Mouse (Mus musculus) hindbrain, embryonic 16.5 days (tissue): ENCODE data around the gene Wsb2. TPM values are rescaled to one million over a fixed set of nuclear protein-coding genes. Genes with fewer than 3 reads are reported as not detected.
"Not testable (repeated sequence)": the region's sequence is repeated elsewhere in the genome, so short reads cannot be mapped to it uniquely, and the experiment has no call there.

ENCODE experiments used
- ATAC-seq: fragments of 200-750 bp; cut with Nextera tagmentation; 2 replicates; pipeline ENCODE4 v1.8.0; 2017; ENCODE audit warnings: moderate TSS enrichment, moderate library complexity
- H3K27ac ChIP-seq: fragments of 300-500 bp; sonication (generic); 2 replicates; pipeline ENCODE4 v1.5.1; 2014; ENCODE audit warnings: low read depth, mild to moderate bottlenecking, control low read depth, low read length, moderate library complexity
- H3K27me3 ChIP-seq: fragments of 300-500 bp; sonication (generic); replicated peaks from 2 replicates; pipeline ENCODE4 v1.6.1; 2014; ENCODE audit warnings: low read length; ENCODE audit not compliant: control insufficient read depth, insufficient read depth
- H3K36me3 ChIP-seq: fragments of 300-500 bp; sonication (generic); 2 replicates; pipeline ENCODE4 v1.6.1; 2014; ENCODE audit warnings: mild to moderate bottlenecking, low read length, moderate library complexity, mixed read lengths; ENCODE audit not compliant: control insufficient read depth, insufficient read depth
- H3K4me1 ChIP-seq: fragments of 300-500 bp; sonication (generic); 2 replicates; pipeline ENCODE4 v1.6.1; 2014; ENCODE audit warnings: low read depth, low read length; ENCODE audit not compliant: control insufficient read depth, insufficient read depth
- H3K4me2 ChIP-seq: fragments of 300-500 bp; sonication (generic); 2 replicates; pipeline ENCODE4 v1.6.1; 2014; ENCODE audit warnings: mild to moderate bottlenecking, low read length, control low read depth, moderate library complexity
- H3K4me3 ChIP-seq: fragments of 300-500 bp; sonication (generic); 2 replicates; pipeline ENCODE4 v1.5.1; 2014; ENCODE audit warnings: mild to moderate bottlenecking, low read length, control low read depth, moderate library complexity
- H3K9ac ChIP-seq: fragments of 300-500 bp; sonication (generic); 2 replicates; pipeline ENCODE4 v1.6.1; 2014; ENCODE audit warnings: low read depth, mild to moderate bottlenecking, control low read depth, low read length, moderate library complexity
- H3K9me3 ChIP-seq: fragments of 300-500 bp; sonication (generic); 2 replicates; pipeline ENCODE4 v1.6.1; 2014; ENCODE audit warnings: mild to moderate bottlenecking, low read length, moderate library complexity; ENCODE audit not compliant: control insufficient read depth
- WGBS: fragments of 180-500 bp; shearing (Covaris S2); extraction: QIAGEN DNeasy Blood & Tissue Kit; methylation state at CpG from one replicate; pipeline ENCODE4 v1.1.7; 2014; 5-methylcytosine and 5-hydroxymethylcytosine counted together
- polyA plus RNA-seq: library from polyadenylated mRNA; unstranded; fragments of >200 nt; fragmentation: Nextera tagmentation; extraction: Ambion mirVana; gene quantifications from 2 replicates; pipeline ENCODE4 v1.2.1, GENCODE M21; 2015

Wsb2 gene
- polyA plus RNA-seq, 1 experiment from 2014 or later = 200 TPM

GRCm38 (mm10) chr5:117395834-117396233 is 38.7 kb downstream of the Wsb2 start:
- Histone ChIP-seq H3K36me3 (no peaks in the 10 kb centered on the region), H3K9me3 (no peaks in the 10 kb centered on the region), H3K27ac (no peak overlapping the region), H3K4me3 (no peak overlapping the region), H3K4me1 (no peaks in the 10 kb centered on the region), H3K9ac (no peak overlapping the region), H3K27me3 (no peaks in the 10 kb centered on the region), H3K4me2 (no peak overlapping the region)
- ATAC-seq = no peak
- 84% methylated on average over 5 of the region's 5 CpGs for WGBS

GRCm38 (mm10) chr5:117396596-117397014 is 39.5 kb downstream of the Wsb2 start:
- H3K4me2 ChIP-seq = no peak overlapping the region
- H3K9me3 ChIP-seq = no peaks in the 10 kb centered on the region
- no peak for ATAC-seq
- no peak overlapping the region for H3K27ac ChIP-seq
- 53% methylated on average over 6 of the region's 6 CpGs for WGBS
- H3K27me3 ChIP-seq = no peaks in the 10 kb centered on the region
- H3K4me3 ChIP-seq = no peak overlapping the region
- no peaks in the 10 kb centered on the region for H3K36me3 ChIP-seq
- no peaks in the 10 kb centered on the region for H3K4me1 ChIP-seq
- no peak overlapping the region for H3K9ac ChIP-seq

- Histone ChIP-seq H3K9me3 (no peaks in the 10 kb centered on the region), H3K4me1 (no peaks in the 10 kb centered on the region)
- ATAC-seq = no peak
These were observed 40.3 kb downstream of the Wsb2 start for GRCm38 (mm10) chr5:117397371-117397770.

GRCm38 (mm10) chr5:117398007-117398550 is 41.0 kb downstream of the Wsb2 start:
- no peaks in the 10 kb centered on the region for H3K27me3 ChIP-seq
- no peaks in the 10 kb centered on the region for H3K9me3 ChIP-seq
- no peaks in the 10 kb centered on the region for H3K4me1 ChIP-seq
- no peak overlapping the region for H3K27ac ChIP-seq
- 23% methylated on average over 5 of the region's 5 CpGs for WGBS
- no peaks in the 10 kb centered on the region for H3K36me3 ChIP-seq
- no peak overlapping the region for H3K4me3 ChIP-seq
- H3K4me2 ChIP-seq = no peak overlapping the region
- no peak for ATAC-seq
- H3K9ac ChIP-seq = no peak overlapping the region

More at GRCm38 (mm10) chr5:117397371-117397770, 40.3 kb downstream of the Wsb2 start:
- Histone ChIP-seq H3K4me3 (no peak overlapping the region), H3K4me2 (no peak overlapping the region), H3K36me3 (no peaks in the 10 kb centered on the region), H3K9ac (no peak overlapping the region), H3K27ac (no peak overlapping the region), H3K27me3 (no peaks in the 10 kb centered on the region)
- WGBS = 79% methylated on average over 6 of the region's 6 CpGs

- H3K4me2 ChIP-seq = no peak overlapping the region
- no peaks in the 10 kb centered on the region for H3K27me3 ChIP-seq
- no peak overlapping the region for H3K9ac ChIP-seq
- H3K4me3 ChIP-seq = no peak overlapping the region
- H3K27ac ChIP-seq = no peak overlapping the region
- no peaks in the 10 kb centered on the region for H3K36me3 ChIP-seq
- no peak for ATAC-seq
- 85% methylated on average over 9 of the region's 9 CpGs for WGBS
- H3K4me1 ChIP-seq = no peaks in the 10 kb centered on the region
- H3K9me3 ChIP-seq = no peaks in the 10 kb centered on the region
These were observed 42.2 kb downstream of the Wsb2 start for GRCm38 (mm10) chr5:117399281-117399680.

- Histone ChIP-seq H3K4me3 (no peak overlapping the region), H3K4me1 (no peaks in the 10 kb centered on the region), H3K9me3 (no peaks in the 10 kb centered on the region), H3K36me3 (no peaks in the 10 kb centered on the region), H3K27me3 (no peaks in the 10 kb centered on the region), H3K27ac (no peak overlapping the region), H3K9ac (no peak overlapping the region), H3K4me2 (no peak overlapping the region)
- WGBS = 89% methylated on average over 8 of the region's 8 CpGs
- no peak for ATAC-seq
These were observed 46.5 kb downstream of the Wsb2 start for GRCm38 (mm10) chr5:117403609-117404008.

DNA sequence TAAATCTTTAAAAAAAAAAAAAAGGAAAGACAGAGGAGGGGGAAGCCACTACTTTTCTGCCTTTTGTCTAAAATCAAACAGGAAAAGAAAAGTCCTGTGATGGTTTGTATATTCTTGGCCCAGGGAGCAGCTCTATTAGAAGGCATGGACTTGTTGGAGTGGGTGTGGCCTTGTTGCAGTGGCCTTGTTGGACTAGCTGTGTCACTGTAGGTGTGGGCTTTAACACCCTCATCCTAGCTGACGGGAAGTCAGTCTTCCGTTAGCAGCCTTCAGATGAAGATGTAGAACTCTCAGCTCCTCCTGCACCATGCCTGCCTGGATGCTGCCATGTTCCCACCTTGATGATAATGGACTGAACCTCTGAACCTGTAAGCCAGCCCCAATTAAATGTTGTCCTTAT is 47.6 kb downstream of the Wsb2 start:
- not testable (repeated sequence) for H3K27ac ChIP-seq, H3K9me3 ChIP-seq, H3K9ac ChIP-seq, H3K36me3 ChIP-seq, H3K4me3 ChIP-seq, ATAC-seq, H3K4me1 ChIP-seq, H3K27me3 ChIP-seq, H3K4me2 ChIP-seq
- WGBS = 91% methylated on average over 2 of the region's 2 CpGs

DNA sequence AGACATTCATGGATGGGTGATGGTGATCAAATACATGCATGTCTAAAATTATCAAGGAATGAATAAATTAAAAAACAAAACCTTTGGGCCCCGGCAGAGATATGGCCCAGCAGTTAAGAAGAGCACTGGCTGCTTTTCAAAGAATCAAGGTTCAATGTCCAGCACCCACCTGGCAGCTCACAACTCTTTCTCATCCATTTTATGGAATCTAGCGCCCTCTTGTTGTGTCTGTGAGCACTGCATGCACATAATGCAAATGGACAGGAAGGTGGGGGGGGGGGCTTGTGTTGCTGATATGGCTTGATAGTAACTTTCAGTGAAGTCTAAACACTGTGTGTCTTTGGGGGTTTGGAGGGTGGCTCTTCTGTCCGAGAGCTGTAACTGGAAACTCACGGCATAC is 51.1 kb downstream of the Wsb2 start:
- H3K9ac ChIP-seq = no peak overlapping the region

DNA sequence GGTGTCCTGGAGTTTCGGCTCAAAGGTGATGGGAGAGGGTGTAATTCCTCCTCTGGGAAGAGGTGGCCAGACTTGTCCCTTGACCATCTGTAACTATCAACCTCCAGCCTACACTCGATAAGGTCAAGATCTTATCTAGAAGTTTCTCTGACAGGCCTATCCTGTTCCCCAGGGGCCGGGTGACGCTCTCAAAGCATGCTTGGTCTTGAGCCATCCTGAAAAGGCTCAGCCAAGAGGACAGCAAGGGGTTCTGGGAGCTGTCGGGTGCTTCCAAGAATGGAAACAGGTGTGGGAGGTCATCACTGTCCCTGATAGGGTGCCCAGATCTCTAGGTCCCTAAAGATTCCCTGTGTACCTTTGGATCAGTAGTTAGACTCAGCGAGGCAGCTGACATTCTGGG is 52.3 kb downstream of the Wsb2 start:
- Histone ChIP-seq H3K36me3 (no peaks in the 10 kb centered on the region), H3K4me3 (no peak overlapping the region), H3K4me1 (no peaks in the 10 kb centered on the region; the same call in 1 of the 2 replicates), H3K4me2 (no peak overlapping the region), H3K9me3 (no peaks in the 10 kb centered on the region), H3K27me3 (no peaks in the 10 kb centered on the region), H3K27ac (no peak overlapping the region), H3K9ac (no peak overlapping the region)
- WGBS = 73% methylated on average over 6 of the region's 6 CpGs
- ATAC-seq = no peak

More for the DNA sequence above, 51.1 kb downstream of the Wsb2 start:
- Histone ChIP-seq H3K9me3 (no peaks in the 10 kb centered on the region), H3K36me3 (no peaks in the 10 kb centered on the region), H3K27me3 (no peaks in the 10 kb centered on the region), H3K27ac (no peak overlapping the region), H3K4me2 (no peak overlapping the region), H3K4me1 (no peaks in the 10 kb centered on the region; the same call in 1 of the 2 replicates), H3K4me3 (no peak overlapping the region)
- no peak for ATAC-seq
- 70% methylated on average over 4 of the region's 4 CpGs for WGBS
